Mouse (Mus musculus) neural tube, embryonic 10.5 days (tissue): Measurements from ENCODE around the gene Serp2.

Source experiments
- DNase-seq: peaks from one replicate; pipeline ENCODE4 v3.0.0-alpha.2; 2017; ENCODE audit warnings: low spot score; ENCODE audit errors: extremely low spot score

Serp2 gene

DNA sequence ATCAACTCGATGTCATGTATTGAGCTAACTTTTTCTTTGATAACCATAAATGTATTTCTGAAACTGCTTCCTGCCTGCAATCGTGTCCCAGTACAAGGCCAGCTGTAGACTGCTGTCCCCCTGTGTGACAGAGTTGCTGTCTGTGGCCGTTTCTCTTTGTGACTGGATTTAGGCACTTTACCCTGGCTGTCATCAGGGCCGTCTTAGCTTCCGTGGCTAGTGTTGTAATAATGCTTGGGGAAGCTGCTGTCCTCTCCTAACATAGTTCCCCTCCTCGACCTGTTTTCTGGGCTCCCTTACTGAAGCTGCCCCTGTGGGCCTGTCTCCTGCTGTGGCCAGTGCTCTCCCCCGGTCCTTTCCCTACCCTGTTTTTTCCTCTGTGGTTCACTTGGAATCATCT, 58.5 kb downstream of the Serp2 start:
- DNase-seq, result no peak

DNA sequence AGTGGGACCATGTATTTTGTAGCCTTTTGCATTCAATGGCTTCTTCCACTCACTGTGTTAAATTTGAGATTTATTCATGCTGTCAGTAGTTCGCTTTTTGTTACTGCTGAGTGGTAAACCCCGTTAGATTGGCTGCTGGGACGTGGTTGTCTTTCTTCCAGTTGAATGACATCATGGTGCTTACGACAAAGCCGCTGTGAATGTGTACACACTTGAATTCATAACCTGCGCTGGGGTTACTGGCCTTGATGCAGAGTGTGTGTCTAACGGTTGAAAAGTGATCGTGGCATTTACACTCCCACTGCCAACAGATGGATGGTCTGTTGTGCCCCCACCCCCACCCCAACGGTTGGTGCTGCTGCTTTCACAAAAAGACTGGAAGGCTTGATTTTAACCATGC, 59.5 kb downstream of the Serp2 start:
- no peak for DNase-seq

DNA sequence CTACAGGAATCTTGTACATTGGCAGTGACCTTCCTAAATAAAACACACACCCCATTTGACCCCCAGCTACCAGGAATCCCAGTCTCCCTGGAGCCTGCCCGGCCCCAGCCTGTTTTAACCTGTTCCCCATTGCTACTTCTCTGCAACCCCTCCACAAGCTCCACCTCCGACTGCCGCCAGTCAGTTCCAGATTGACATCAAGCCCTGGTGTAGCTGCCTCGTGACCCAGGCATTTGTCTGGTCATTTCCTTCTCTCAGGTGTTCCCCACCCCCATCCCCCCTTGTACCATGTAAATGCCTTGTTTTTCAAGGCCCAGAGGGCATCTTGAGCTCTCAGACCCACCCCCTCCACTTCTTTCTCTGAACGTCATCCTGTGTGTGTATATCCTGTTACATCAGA, 61.7 kb downstream of the Serp2 start:
- DNase-seq, result no peak

DNA sequence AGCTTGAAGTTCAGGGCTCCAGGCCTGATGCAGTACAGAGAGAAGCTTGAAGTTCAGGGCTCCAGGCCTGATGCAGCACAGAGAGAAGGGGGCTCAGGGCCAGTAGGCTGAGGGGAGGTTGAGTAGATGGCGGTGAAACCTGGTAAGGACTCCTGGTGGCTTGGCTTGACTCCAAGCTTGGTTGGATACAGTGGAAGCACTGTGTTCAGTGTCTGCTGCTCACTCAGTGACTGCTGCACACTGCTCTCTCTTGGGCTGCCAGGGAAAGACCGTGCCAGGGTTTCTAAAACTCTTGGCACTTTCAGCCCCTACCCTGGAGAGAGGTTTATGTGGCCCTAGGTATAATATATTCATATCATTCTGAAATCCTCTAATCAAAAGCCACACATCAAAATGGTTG, 67.6 kb downstream of the Serp2 start:
- no peak for DNase-seq

DNA sequence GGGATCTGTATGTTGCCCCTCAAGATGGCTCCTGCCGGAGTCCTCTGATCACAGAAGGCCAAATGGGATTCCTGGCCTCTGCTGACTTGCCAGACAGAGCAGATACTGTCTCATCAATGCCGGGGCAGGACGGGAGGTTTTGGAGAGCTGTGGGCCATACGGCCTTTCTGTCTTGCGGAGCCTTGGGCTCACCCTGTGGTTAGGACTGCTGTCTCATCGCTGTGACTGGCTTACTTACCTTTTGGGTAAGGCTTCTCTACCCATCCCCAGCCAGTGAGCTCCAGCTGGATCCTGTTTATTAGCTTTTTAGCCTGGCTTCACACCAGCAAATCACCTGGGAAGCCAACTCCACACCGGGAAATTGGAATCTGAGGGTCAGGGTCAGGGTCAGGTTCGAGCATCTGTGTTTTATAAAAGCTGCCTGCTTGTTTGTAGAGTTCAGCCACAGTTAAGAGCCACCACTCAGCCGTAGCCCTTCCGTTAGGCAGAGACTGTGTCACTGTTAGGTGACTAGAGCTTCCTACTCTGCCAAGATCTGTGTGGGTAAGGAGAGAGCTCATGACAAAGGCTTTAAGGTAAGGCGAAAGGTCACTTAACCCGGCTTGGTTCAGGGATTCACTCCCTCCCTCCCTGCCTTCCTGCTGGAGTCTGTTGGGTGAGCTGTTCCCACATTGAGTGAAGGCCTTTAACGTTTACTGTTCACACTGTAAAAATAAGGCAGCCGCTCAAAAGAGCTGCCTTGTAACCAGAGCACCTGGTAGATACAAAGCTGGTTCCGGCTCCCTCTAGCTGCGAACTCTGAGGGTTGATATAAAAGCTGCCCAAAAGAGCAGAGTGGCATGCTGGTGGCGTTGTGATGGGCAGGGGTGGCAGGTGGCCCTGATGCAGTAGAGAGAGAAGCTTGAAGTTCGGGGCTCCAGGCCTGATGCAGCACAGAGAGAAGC, 68.3 kb downstream of the Serp2 start:
- peak; percentile 43 for DNase-seq

DNA sequence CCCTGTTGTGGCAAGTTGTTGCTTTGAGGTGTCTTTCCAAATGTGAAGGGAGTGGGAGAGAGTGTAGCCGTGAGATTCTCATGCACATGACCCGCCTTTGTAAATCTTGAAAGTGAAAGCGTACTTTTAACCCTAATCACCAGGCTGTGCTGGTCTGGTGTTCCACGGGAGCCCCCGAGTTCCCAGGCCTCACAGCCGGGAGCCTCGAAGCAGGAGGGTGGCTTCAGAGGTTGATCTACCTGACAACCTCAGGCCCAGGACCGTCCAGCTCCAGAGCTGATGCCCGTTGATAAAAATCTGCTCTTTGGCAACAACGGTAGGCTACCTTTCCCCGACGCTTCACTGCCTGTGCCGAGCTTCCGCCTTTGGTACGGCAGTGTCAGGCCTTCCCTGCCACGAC, 69.1 kb downstream of the Serp2 start:
- no peak for DNase-seq

DNA sequence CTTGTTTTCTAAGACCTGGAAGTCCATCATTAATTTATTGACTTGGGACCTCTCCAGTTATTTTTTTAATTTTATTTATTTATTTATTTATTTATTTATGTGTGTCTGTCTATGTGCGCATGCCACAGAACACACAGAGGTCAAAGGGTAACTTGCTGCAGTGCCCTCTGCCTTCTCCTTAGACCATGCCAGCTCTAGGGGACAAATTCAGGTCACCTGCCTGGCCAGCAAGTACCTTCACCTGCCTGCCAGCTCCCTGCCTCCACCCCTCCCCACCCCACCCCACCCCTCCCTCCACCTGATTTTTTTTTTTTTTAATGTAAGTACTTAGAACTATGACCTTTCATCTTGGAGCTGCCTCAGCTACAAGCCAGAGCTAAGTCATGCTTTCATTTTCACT, 73.0 kb downstream of the Serp2 start:
- no peak for DNase-seq
